Mouse (Mus musculus) cortical plate, adult 2 months (tissue): ENCODE measurements around the gene 1700001L19Rik.

ENCODE experiments used
- CTCF ChIP-seq: fragments of 200-500 bp; IDR thresholded peaks from 2 replicates; pipeline ENCODE4 v1.5.1; 2011; ENCODE audit warnings: mild to moderate bottlenecking, control low read depth, low read length; ENCODE audit not compliant: insufficient read depth; ENCODE audit errors: extremely low read depth
- POLR2A ChIP-seq: fragments of 200-500 bp; IDR thresholded peaks from 2 replicates; pipeline ENCODE4 v1.6.1; 2011; ENCODE audit warnings: mild to moderate bottlenecking, low read length, control low read depth; ENCODE audit not compliant: insufficient read depth; ENCODE audit errors: extremely low read depth

DNA sequence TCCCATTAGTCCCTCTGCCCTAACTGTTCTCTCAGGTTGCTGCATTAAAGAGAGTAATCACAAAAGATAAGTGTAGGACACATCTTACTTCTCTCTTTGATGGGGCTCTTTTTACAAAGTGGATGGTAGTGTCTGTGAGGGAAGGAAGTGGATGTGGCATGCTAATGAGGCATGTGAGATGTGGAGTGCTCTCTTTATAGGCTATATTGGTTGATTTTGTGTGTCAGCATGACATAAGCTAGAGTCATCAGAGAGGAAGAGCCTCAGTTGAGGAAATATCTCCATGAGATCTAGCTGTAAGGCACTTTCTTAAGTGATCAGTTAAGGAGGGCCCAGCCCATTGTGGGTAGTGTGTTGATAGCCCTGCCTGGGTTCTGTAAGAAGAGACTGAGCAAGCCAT lies 8.9 kb upstream of the 1700001L19Rik start:
- TF ChIP-seq CTCF: no peak
- no peak for TF ChIP-seq POLR2A
